Mouse (Mus musculus) forebrain, embryonic 13.5 days (tissue): ENCODE data around the gene Gm21822. TPM values are rescaled to one million over a fixed set of nuclear protein-coding genes. Genes with fewer than 3 reads are reported as not detected.
"Not testable (repeated sequence)": the region's sequence is repeated elsewhere in the genome, so short reads cannot be mapped to it uniquely, and the experiment has no call there.

Source experiments
- ATAC-seq: fragments of 200-750 bp; cut with Nextera tagmentation; 2 replicates; pipeline ENCODE4 v1.8.0; 2017
- H3K27ac ChIP-seq: fragments of 300-500 bp; sonication (generic); 2 replicates; pipeline ENCODE4 v1.5.1; 2015; ENCODE audit warnings: inconsistent platforms, mild to moderate bottlenecking, moderate library complexity
- H3K27me3 ChIP-seq: fragments of 300-500 bp; sonication (generic); 2 replicates; pipeline ENCODE4 v1.6.1; 2015; ENCODE audit warnings: mild to moderate bottlenecking, inconsistent platforms
- H3K36me3 ChIP-seq: fragments of 300-500 bp; sonication (generic); 2 replicates; pipeline ENCODE4 v1.6.1; 2015; ENCODE audit warnings: mild to moderate bottlenecking, inconsistent platforms; ENCODE audit not compliant: poor library complexity, severe bottlenecking
- H3K4me1 ChIP-seq: fragments of 300-500 bp; sonication (generic); 2 replicates; pipeline ENCODE4 v1.6.1; 2015; ENCODE audit warnings: inconsistent platforms
- H3K4me2 ChIP-seq: fragments of 300-500 bp; sonication (generic); 2 replicates; pipeline ENCODE4 v1.6.1; 2015; ENCODE audit warnings: inconsistent platforms, mild to moderate bottlenecking, moderate library complexity
- H3K4me3 ChIP-seq: fragments of 300-500 bp; sonication (generic); 2 replicates; pipeline ENCODE4 v1.5.1; 2015; ENCODE audit warnings: mild to moderate bottlenecking, inconsistent platforms
- H3K9ac ChIP-seq: fragments of 300-500 bp; sonication (generic); 2 replicates; pipeline ENCODE4 v1.6.1; 2015; ENCODE audit warnings: mild to moderate bottlenecking, inconsistent platforms
- H3K9me3 ChIP-seq: fragments of 300-500 bp; sonication (generic); replicated peaks from 2 replicates; pipeline ENCODE4 v1.6.1; 2016; ENCODE audit warnings: inconsistent platforms
- WGBS: fragments of 180-500 bp; shearing (Covaris S2); methylation state at CpG from one replicate; pipeline ENCODE4 v1.1.7; 2015; 5-methylcytosine and 5-hydroxymethylcytosine counted together
- polyA plus RNA-seq: library from polyadenylated mRNA; unstranded; fragments of >200 nt; fragmentation: Nextera tagmentation; extraction: Ambion mirVana; gene quantifications from 2 replicates; pipeline ENCODE4 v1.2.1, GENCODE M21; 2015

Gene Gm21822
- polyA plus RNA-seq, result not detected in 2 replicates

GRCm38 (mm10) chrY:18654182-18654581 lies at the start of gene Gm21822:
Gene Gm21822, plus strand, starts transcription at chrY:18654482.
- not testable (repeated sequence) for H3K4me1 ChIP-seq, H3K36me3 ChIP-seq, H3K9ac ChIP-seq, ATAC-seq, H3K4me3 ChIP-seq, H3K27me3 ChIP-seq, H3K9me3 ChIP-seq, H3K4me2 ChIP-seq, H3K27ac ChIP-seq
- no CpG with 5 or more reads among the region's 3 CpGs for WGBS
